Mouse (Mus musculus): ENCODE measurements around the gene Dock4.

DNA sequence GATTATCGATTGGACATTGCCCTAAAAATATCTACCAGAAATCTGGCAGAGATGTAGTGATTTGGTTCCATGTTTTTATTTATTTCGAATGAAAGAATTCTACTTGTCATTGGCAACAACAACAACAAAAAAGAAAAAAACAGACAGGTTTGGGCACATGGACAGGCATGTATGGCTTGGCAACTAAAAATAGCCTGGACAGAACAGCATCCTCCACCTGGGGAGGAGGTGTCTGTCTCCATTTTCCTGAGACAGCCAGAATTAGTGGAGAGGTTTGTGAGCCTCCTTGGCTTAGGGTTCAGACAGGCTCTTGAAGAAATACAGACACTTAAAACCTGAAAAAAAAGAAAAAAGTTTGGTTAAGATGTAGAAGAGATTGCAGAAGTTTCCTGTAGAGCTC, 10.8 kb downstream of the Dock4 start:
- no peak for TF ChIP-seq ZMIZ1 (IDR thresholded peaks at IDR 0.05; ENCODE audit: low read depth, low read length)
- TF ChIP-seq CTCF (conservative IDR thresholded peaks at IDR 0.05 in 1 of 2, IDR thresholded peaks at IDR 0.05 in 1 of 2; ENCODE audit: low read depth in 2 of 2, low read length in 2 of 2) = no peak
- no peak for TF ChIP-seq RCOR1 (conservative IDR thresholded peaks at IDR 0.05; ENCODE audit: low read depth, low read length)
- TF ChIP-seq ZNF384 (IDR thresholded peaks at IDR 0.05; ENCODE audit: low read depth, low read length) = no peak
- TF ChIP-seq EP300 (IDR thresholded peaks at IDR 0.05; ENCODE audit: low read length) = no peak
- no peak for TF ChIP-seq POLR2A (IDR thresholded peaks at IDR 0.05; ENCODE audit: low read depth, low read length)
- TF ChIP-seq POLR2AphosphoS2 (IDR thresholded peaks at IDR 0.05; ENCODE audit: low read depth, low read length) = no peak
- TF ChIP-seq MEF2A (IDR thresholded peaks at IDR 0.05; ENCODE audit: borderline replicate concordance, low read depth, low read length) = no peak
- TF ChIP-seq SMC3 (IDR thresholded peaks at IDR 0.05; ENCODE audit: low read depth, low read length) = no peak
- TF ChIP-seq KAT2A (IDR thresholded peaks at IDR 0.05; ENCODE audit: insufficient replicate concordance, low read length) = no peak
- TF ChIP-seq NRF1 (IDR thresholded peaks at IDR 0.05; ENCODE audit: low read depth, low read length) = no peak
- TF ChIP-seq UBTF (IDR thresholded peaks at IDR 0.05; ENCODE audit: low read depth, low read length) = no peak
- TF ChIP-seq MAX (IDR thresholded peaks at IDR 0.05; ENCODE audit: low read length) = no peak

Measured in CH12.LX (cell line).